Mouse (Mus musculus): ENCODE results near the gene Mocs2. TPM values are rescaled to one million over a fixed set of nuclear protein-coding genes. Genes with fewer than 3 reads are reported as not detected.

Gene Mocs2
- polyA plus RNA-seq, 1 experiment from 2014 or later, result 105 TPM

- ATAC-seq (ENCODE audit: low FRiP score, low TSS enrichment), result no peak
- H3K27ac ChIP-seq (replicated peaks), result no peak overlapping the region
- H3K4me2 ChIP-seq (replicated peaks; ENCODE audit: low read depth), result no peak overlapping the region
- no peak for TF ChIP-seq CTCF (IDR thresholded peaks at IDR 0.05; ENCODE audit: low read depth)
- no peak for TF ChIP-seq EP300 (optimal IDR thresholded peaks at IDR 0.05)
- 0 out of 2 replicates have a peak, but pooled peaks cover 5% of the 10 kb centered on the region for H3K4me1 ChIP-seq (replicated peaks; ENCODE audit: control insufficient read depth, insufficient read depth)
- no peak overlapping the region for H3K9ac ChIP-seq (ENCODE audit: low read length)
- 38% methylated on average over 1 of the region's 1 CpGs for WGBS
- H3K4me3 ChIP-seq (ENCODE audit: low read depth, low read length), result no peak overlapping the region
- H3K36me3 ChIP-seq (ENCODE audit: control insufficient read depth, insufficient read depth, low read length), result no peaks in the 10 kb centered on the region
- no peaks in the 10 kb centered on the region for H3K9me3 ChIP-seq (ENCODE audit: control insufficient read depth, low read length)
- no peaks in the 10 kb centered on the region for H3K27me3 ChIP-seq (ENCODE audit: control insufficient read depth, insufficient read depth, low read length)
- DNase-seq (ENCODE audit: low spot score), result no peak
These were observed 25.3 kb downstream of the Mocs2 start for GRCm38 (mm10) chr13:114843318-114843717.

GRCm38 (mm10) chr13:114845804-114846203 is 27.8 kb downstream of the Mocs2 start:
- no peak overlapping the region for H3K4me3 ChIP-seq (ENCODE audit: low read depth, low read length)
- no peak overlapping the region for H3K27ac ChIP-seq (replicated peaks)
- H3K36me3 ChIP-seq (ENCODE audit: control insufficient read depth, insufficient read depth, low read length), result no peaks in the 10 kb centered on the region
- no peaks in the 10 kb centered on the region for H3K4me1 ChIP-seq (replicated peaks; ENCODE audit: control insufficient read depth, insufficient read depth)
- no peaks in the 10 kb centered on the region for H3K9me3 ChIP-seq (ENCODE audit: control insufficient read depth, low read length)
- 86% methylated on average over 6 of the region's 6 CpGs for WGBS
- no peak overlapping the region for H3K9ac ChIP-seq (ENCODE audit: low read length)
- H3K27me3 ChIP-seq (ENCODE audit: control insufficient read depth, insufficient read depth, low read length), result no peaks in the 10 kb centered on the region
- no peak for ATAC-seq (ENCODE audit: low FRiP score, low TSS enrichment)
- no peak overlapping the region for H3K4me2 ChIP-seq (replicated peaks; ENCODE audit: low read depth)
- TF ChIP-seq EP300 (optimal IDR thresholded peaks at IDR 0.05), result no peak
- no peak for TF ChIP-seq CTCF (IDR thresholded peaks at IDR 0.05; ENCODE audit: low read depth)
- DNase-seq (ENCODE audit: low spot score), result no peak

GRCm38 (mm10) chr13:114848945-114849344 is 30.9 kb downstream of the Mocs2 start:
- Histone ChIP-seq H3K36me3 (ENCODE audit: control insufficient read depth, insufficient read depth, low read length) (no peaks in the 10 kb centered on the region), H3K4me2 (replicated peaks; ENCODE audit: low read depth) (no peak overlapping the region), H3K9ac (ENCODE audit: low read length) (no peak overlapping the region), H3K27ac (replicated peaks) (no peak overlapping the region), H3K9me3 (ENCODE audit: control insufficient read depth, low read length) (no peaks in the 10 kb centered on the region), H3K4me3 (ENCODE audit: low read depth, low read length) (no peak overlapping the region), H3K27me3 (ENCODE audit: control insufficient read depth, insufficient read depth, low read length) (no peaks in the 10 kb centered on the region), H3K4me1 (replicated peaks; ENCODE audit: control insufficient read depth, insufficient read depth) (no peaks in the 10 kb centered on the region)
- DNase-seq (ENCODE audit: low spot score) (no peak), ATAC-seq (ENCODE audit: low FRiP score, low TSS enrichment) (no peak)
- TF ChIP-seq CTCF (IDR thresholded peaks at IDR 0.05; ENCODE audit: low read depth) (no peak), EP300 (optimal IDR thresholded peaks at IDR 0.05) (no peak)
- 66% methylated on average over 3 of the region's 3 CpGs for WGBS

- Histone ChIP-seq H3K27ac (replicated peaks) (0 out of 2 replicates have a peak overlapping the region, but pooled peaks have one; percentile 24), H3K4me2 (replicated peaks; ENCODE audit: low read depth) (no peak overlapping the region), H3K36me3 (ENCODE audit: control insufficient read depth, insufficient read depth, low read length) (no peaks in the 10 kb centered on the region), H3K9ac (ENCODE audit: low read length) (no peak overlapping the region), H3K4me1 (replicated peaks; ENCODE audit: control insufficient read depth, insufficient read depth) (no peaks in the 10 kb centered on the region), H3K9me3 (ENCODE audit: control insufficient read depth, low read length) (no peaks in the 10 kb centered on the region), H3K4me3 (ENCODE audit: low read depth, low read length) (no peak overlapping the region), H3K27me3 (ENCODE audit: control insufficient read depth, insufficient read depth, low read length) (no peaks in the 10 kb centered on the region)
- DNase-seq (ENCODE audit: low spot score) (no peak), ATAC-seq (ENCODE audit: low FRiP score, low TSS enrichment) (peak; percentile 63; the same call in 1 of the 2 replicates)
- TF ChIP-seq EP300 (optimal IDR thresholded peaks at IDR 0.05) (no peak), CTCF (IDR thresholded peaks at IDR 0.05; ENCODE audit: low read depth) (no peak)
- WGBS, result 55% methylated on average over 6 of the region's 6 CpGs
These were observed 34.5 kb downstream of the Mocs2 start for GRCm38 (mm10) chr13:114852264-114853111.

GRCm38 (mm10) chr13:114853152-114853551 is 35.1 kb downstream of the Mocs2 start:
- no peaks in the 10 kb centered on the region for H3K27me3 ChIP-seq (ENCODE audit: control insufficient read depth, insufficient read depth, low read length)
- DNase-seq (ENCODE audit: low spot score), result no peak
- TF ChIP-seq CTCF (IDR thresholded peaks at IDR 0.05; ENCODE audit: low read depth) (no peak), EP300 (optimal IDR thresholded peaks at IDR 0.05) (no peak)
- no peaks in the 10 kb centered on the region for H3K36me3 ChIP-seq (ENCODE audit: control insufficient read depth, insufficient read depth, low read length)
- no peak overlapping the region for H3K4me2 ChIP-seq (replicated peaks; ENCODE audit: low read depth)
- 83% methylated on average over 2 of the region's 2 CpGs for WGBS
- H3K9me3 ChIP-seq (ENCODE audit: control insufficient read depth, low read length), result no peaks in the 10 kb centered on the region
- H3K4me1 ChIP-seq (replicated peaks; ENCODE audit: control insufficient read depth, insufficient read depth), result no peaks in the 10 kb centered on the region
- no peak overlapping the region for H3K4me3 ChIP-seq (ENCODE audit: low read depth, low read length)
- no peak for ATAC-seq (ENCODE audit: low FRiP score, low TSS enrichment)
- no peak overlapping the region for H3K9ac ChIP-seq (ENCODE audit: low read length)
- no peak overlapping the region for H3K27ac ChIP-seq (replicated peaks)

GRCm38 (mm10) chr13:114854023-114854422 is 36.0 kb downstream of the Mocs2 start:
- Histone ChIP-seq H3K4me3 (ENCODE audit: low read depth, low read length) (no peak overlapping the region), H3K36me3 (ENCODE audit: control insufficient read depth, insufficient read depth, low read length) (no peaks in the 10 kb centered on the region), H3K27ac (replicated peaks) (no peak overlapping the region), H3K27me3 (ENCODE audit: control insufficient read depth, insufficient read depth, low read length) (no peaks in the 10 kb centered on the region), H3K9me3 (ENCODE audit: control insufficient read depth, low read length) (no peaks in the 10 kb centered on the region), H3K9ac (ENCODE audit: low read length) (no peak overlapping the region), H3K4me2 (replicated peaks; ENCODE audit: low read depth) (no peak overlapping the region), H3K4me1 (replicated peaks; ENCODE audit: control insufficient read depth, insufficient read depth) (no peaks in the 10 kb centered on the region)
- no peak for TF ChIP-seq EP300 (optimal IDR thresholded peaks at IDR 0.05)
- no peak for TF ChIP-seq CTCF (IDR thresholded peaks at IDR 0.05; ENCODE audit: low read depth)
- no peak for DNase-seq (ENCODE audit: low spot score)
- ATAC-seq (ENCODE audit: low FRiP score, low TSS enrichment), result no peak
- WGBS, result 74% methylated on average over 6 of the region's 6 CpGs
